Mouse (Mus musculus): ENCODE measurements at regions not wholly inside any gene's neighbourhood (a gene's known extent, or its start where the extent isn't known, plus 50 kb on each side); places are given as distances from the start of the nearest gene placed in this dataset.

GRCm38 (mm10) chr4:47630427-47630826 lies 156.0 kb downstream of the Sec61b start:
- TF ChIP-seq POLR2A (IDR thresholded peaks at IDR 0.05; ENCODE audit: borderline replicate concordance, low read depth, low read length) (no peak), CTCF (IDR thresholded peaks at IDR 0.05; ENCODE audit: low read depth, low read length) (no peak)
